Mouse (Mus musculus): ENCODE measurements around the gene A630095N17Rik.
"Not testable (repeated sequence)": the region's sequence is repeated elsewhere in the genome, so short reads cannot be mapped to it uniquely, and the experiment has no call there.

A630095N17Rik gene

DNA sequence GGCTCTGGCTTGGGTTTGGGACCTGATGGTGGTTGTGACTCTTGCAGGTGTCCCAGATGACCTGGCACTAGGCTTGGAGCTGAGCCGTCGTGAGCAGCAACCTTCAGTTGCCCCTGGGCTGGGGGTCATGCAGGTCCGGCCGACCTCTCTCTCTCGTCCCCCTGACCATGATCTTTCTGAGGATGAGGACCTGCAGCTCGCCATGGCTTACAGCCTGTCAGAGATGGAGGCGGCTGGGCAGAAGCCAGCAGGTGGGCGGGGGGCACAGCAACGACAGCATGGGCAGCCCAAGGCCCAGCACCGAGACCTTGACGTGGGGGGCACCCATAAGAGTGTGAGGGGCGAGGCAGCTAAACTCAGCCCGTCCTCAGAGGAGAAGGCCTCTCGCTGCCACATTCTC lies 11.5 kb upstream of the A630095N17Rik start:
- no peak for DNase-seq (ENCODE audit: low read depth, low spot score)

DNA sequence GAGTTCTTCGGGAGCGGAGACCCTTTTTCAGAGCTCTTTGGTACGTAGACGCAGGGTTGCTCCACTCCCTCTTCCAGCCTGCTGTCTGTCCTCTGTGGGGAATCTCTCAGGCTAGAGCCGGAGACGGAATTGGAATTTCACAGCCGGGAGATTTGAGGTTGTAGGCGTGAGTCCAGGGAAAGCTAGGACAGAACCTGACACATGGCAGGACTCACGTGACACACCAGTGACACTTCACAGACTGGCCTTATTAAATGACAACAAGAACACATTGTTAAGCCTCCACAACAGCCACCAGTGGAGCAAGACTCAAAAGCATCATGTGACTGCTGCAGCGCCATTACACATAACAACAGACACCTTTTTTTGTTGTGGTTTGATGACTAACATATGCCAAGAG lies 7.7 kb upstream of the A630095N17Rik start:
- DNase-seq (ENCODE audit: low read depth, low spot score): no peak

DNA sequence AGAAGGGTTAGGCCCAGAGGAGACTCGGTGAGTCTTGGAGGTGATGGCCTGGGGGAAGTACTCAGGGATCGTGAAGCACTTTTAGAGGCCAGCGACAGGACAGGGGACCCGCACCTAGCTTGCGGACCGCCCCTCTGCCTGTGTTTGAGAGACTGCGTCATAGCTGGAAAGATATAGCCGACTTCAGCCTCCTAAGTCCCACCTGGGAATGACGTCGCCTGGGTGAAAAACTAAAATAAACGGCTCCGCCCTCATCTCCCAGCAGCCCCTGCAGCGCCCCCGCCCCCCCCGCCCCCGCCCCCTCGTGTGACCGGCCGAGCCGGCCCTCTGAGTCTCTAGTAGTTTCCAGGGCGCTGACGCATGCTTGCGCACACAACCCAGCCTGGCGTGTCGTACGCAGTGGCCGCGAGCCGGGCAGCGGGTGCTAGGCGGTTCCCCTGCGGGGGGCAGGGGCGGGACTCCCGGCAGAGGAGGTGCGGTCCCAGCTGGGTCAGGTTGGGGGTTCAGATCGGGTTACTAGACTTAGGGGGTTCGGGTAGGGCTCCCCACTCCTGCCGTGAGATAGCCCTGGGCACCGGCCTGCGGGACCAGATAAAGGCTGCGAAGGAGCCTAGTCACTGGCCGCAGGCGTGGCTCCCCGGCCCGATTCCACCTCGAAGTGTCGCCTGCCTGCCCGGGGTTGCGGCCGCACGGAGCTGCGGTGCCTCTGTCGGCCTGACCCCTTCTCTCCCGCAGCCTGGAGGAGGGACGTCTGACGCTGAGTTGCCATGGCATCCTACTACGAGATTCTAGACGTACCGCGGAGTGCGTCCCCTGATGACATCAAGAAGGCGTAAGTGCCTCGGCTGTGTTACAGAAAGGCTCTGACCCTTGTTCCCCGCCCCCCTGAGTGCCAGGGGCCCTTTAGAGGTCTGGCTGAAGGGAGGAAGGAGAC lies 4.5 kb upstream of the A630095N17Rik start, which contains the start of gene Dnajb2:
Gene Dnajb2, plus strand, starts transcription at position 290 of the 934 bp plus-strand sequence.
- no peak for DNase-seq (ENCODE audit: low read depth, low spot score)

DNA sequence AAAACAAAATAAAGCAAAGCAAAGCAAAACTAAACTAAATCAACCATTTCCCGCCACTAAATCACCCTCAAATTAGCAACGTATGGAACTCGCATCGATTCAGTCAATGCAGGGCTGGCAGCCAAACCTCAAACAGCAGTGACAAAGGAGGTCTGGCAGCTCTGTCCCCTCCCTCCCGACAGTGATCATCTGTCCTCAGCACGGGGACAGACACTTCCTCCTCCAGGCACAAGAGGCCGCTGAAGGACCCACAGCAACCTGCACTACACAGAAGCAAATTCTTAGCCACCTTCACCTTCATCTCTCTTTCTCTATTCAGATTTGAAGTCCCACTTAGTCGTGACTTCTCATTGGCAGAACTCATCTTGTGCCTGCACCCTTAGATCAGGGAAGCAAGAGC lies 2.7 kb upstream of the A630095N17Rik start:
- no peak for DNase-seq (ENCODE audit: low read depth, low spot score)

DNA sequence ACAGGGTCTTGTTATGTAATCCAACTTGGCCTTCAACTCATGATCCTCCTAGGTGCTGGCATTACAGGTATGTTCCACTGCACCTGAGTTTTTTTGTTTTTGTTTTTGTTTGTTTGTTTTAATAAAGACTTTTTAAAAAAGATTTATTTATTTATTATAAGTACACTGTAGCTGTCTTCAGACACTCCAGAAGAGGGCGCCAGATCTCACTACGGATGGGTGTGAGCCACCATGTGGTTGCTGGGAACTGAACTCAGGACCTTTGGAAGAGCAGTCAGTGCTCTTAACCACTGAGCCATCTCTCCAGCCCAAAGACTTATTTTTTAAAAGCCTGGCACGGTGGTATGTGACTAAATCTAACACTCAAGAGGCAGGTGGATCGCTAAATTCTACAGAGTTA lies 587 bp upstream of the A630095N17Rik start:
- not testable (repeated sequence) for DNase-seq (ENCODE audit: low read depth, low spot score)

DNA sequence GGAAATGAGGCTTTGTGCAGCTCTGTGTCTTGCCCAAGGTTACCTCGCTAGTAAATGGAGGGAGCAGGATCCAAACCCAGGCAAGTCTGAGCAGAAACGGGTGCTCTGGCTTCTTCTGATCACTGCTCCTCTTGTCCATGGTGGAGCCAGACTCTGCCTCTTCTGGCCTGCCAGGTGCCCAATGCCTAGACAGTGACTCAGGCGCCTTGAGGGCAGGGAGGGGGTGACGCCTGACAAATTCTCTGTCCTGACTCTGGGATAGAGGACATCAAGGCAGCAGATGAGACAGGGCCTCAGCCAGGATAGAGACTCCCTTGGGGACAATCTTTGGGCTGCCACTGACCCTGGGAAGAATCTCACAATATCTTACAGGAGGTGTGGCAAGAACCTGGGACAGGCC lies 678 bp downstream of the A630095N17Rik start:
- DNase-seq (ENCODE audit: low read depth, low spot score): no peak

DNA sequence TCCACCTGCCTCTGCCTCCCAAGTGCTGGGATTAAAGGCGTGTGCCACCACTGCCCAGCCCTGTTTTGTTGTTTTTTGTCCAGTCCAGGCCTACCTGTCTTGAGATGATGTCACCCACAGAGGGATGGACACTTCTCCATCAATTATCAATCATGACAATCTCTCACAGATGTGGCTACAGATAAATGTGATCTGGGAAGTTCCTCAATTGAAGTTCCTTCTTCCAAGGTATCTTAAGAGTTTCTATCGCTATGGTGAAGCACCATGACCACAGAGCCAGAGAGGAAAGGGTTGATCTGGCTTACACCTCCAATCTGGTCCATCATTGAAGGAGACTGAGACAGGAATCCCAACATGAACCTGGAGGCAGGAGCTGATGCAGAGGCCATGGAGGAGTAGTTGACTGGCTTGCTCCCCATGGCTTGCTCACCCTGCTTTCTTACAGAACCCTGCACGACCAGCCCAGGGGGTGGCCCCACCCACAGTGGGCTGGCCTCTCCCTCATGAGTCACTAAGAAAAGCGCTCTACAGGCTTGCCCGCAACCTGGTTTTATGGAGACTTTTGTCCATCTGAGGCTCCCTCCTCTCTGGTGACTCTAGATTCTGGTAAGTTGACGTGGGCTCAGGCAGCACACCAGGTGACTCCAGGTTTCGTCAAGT lies 1.4 kb downstream of the A630095N17Rik start:
- no peak for DNase-seq (ENCODE audit: low read depth, low spot score)

DNA sequence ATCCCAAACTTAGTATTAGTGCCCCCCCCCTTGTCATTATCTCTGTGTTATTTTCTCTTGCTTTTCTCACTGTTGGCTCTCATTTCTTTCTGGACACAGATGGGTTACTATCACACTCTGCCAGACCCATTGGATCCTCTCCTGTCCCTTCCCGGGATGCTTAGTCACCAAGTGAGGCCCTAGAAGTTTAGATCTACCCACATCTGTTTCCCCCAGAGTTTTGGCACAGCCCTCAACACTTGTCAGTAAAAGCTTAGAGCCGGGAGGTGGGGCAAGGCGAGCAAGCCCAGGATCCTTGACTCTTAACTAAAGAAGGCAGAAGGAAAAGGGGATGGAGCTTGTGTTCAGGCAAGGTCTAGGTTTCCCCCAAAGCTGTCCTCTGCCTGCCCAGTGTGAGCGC lies 2.7 kb downstream of the A630095N17Rik start:
- DNase-seq (ENCODE audit: low read depth, low spot score): no peak

DNA sequence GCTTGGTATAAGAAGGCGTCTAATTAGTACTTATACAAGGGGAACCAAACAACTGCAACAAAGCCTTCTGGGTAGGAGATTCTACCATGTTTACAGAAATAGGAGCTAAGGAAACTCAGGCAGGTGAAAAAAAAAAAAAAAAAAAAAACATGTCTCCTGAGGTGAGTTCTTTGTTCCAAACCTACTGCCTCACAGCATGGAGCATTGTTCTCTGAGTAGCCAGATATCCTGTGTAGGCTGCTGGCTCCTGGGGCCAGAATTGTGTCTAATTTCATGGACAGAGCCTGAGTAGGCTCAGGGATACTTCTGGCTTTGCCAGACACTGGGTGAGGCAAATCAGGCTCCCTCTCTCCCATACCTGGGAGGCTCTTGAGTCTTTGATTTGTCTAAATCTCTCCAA lies 4.2 kb downstream of the A630095N17Rik start:
- no peak for DNase-seq (ENCODE audit: low read depth, low spot score)

DNA sequence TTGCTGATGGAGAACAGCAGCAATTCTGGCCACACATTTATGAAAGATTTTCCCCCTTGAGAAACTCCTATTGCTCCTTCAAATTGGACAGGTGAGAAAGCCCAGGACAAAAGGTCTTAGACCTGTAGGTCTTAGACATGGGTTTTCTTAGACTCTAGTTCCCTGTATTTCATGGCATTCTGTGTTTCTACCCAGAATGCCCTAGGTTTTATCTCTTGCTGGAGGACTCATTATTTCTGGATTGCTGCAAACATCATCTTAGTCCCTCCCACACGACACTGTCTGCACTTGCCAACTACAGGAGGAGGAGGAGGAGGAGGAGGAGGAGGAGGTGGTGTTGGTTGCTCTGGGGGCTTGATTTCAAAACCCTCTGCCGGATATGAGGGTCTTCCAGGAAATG lies 5.8 kb downstream of the A630095N17Rik start:
- no peak for DNase-seq (ENCODE audit: low read depth, low spot score)

DNA sequence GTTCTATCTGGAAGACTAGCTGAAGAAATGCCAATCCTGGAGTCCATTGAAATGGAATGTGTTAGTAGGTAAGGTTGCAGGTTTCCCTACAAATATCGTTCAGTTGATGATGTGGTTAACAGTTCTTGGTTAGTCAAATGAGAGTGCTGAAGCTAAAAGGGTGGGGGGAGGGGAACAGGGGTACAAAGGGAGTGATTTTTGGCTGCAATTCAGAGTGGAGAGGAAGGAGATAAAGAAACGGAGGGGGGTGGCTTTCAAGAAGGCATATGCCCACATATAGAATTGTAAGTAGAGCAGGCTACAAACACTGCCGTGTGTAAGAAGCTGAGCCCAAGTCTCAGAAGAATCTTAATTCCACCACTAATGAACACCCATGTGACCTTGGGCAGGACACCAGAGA lies 6.4 kb downstream of the A630095N17Rik start:
- DNase-seq (ENCODE audit: low read depth, low spot score): no peak

DNA sequence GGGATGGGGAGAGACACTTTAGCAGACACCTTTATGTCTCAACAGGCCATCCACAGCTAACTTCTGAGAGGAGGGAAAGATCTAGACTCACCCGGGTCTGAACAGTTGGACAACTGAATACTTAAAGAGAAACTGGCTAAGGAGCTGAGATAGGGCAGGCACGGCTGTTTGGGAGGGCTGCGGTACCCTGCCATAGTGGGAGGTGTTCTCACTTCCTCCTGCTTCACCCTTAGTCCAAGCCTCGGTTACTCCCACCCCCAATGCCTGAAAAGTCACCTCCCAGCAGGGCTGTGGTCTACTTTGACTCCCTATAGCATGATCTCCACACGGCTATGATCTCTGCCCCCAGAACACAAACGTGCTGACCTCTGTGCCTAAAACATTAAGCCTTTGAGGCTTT lies 8.4 kb downstream of the A630095N17Rik start:
- DNase-seq (ENCODE audit: low read depth, low spot score): no peak

DNA sequence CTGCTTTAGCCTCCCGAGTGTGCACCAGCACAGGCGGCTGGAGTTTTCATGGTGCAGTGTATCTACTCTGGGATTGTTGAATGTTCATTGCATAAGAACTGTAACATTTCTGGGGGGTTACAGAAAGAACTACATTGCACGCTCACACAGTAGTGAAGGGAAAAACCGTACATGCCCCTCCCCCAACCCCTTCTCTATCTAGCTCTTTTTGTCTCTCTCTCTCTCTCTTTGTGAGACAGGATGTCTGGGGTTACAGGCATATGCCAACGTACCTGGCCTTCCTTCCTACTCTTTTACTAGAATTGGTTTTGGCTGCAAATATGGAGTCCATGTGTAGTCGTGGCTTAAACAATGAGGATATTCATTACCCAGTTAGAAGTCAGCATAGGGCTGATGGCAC lies 9.0 kb downstream of the A630095N17Rik start:
- DNase-seq (ENCODE audit: low read depth, low spot score): no peak

DNA sequence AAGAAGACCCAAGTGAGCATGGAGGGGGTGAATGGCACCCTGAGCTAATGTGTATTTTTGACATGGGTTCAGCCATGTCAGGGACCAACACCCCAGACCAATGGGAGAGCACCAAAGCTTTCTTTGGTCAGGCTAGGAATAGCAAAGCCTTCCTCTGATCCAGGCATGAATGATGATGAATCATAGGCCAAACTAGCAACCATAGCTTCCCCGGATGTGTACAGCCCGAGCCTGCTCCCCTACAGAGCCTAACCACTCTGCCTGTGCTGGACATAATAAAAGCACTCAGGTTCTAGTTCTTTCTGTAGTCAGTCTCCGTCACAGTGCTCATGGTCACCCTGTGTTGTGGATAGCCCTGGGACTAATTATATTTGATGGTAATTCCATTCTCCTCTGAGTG lies 10.4 kb downstream of the A630095N17Rik start:
- no peak for DNase-seq (ENCODE audit: low read depth, low spot score)

DNA sequence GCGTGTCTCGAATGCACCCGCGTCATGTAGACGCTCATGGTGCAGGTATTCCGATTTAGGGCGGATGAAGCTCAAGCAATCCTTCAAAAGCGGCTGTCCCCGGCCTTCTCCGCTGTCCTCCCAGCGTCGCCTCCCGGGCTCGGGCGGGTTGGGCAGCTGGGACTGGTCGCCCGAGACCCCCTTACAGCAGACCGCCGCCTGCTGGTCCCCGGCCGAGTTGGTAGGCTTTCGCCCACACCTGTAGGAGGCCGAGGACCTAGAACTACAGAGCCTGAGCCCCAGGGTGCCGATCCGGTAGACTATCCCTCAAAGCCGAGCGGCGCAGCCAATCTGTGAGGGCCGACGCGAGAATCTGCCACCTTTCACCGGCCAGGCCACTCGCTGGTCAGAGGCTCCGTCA lies 12.4 kb downstream of the A630095N17Rik start, which contains the start of gene Tuba4a:
Gene Tuba4a, minus strand, starts transcription at position 335 of the 400 bp plus-strand sequence.
- no peak for DNase-seq (ENCODE audit: low read depth, low spot score)

DNA sequence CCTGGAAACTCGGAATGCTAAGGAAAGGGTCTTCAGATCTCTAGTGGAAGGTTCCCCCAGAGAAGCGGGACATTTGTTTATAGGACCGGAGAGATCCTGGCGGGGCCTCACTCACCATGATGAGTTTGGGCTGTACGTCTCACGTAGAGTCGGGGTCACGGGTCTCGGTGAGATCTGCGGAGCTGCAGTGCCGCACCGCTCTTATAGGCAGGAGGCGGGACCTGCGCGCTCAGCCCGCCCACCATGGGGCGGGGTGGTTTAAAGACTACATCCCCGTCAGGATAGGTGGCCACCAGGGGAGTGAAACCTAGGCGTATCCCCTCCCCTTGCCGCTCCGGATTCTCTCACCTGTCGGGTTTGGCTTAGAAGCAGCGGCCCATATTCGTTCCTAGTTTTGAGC lies 12.8 kb downstream of the A630095N17Rik start:
- no peak for DNase-seq (ENCODE audit: low read depth, low spot score)

DNA sequence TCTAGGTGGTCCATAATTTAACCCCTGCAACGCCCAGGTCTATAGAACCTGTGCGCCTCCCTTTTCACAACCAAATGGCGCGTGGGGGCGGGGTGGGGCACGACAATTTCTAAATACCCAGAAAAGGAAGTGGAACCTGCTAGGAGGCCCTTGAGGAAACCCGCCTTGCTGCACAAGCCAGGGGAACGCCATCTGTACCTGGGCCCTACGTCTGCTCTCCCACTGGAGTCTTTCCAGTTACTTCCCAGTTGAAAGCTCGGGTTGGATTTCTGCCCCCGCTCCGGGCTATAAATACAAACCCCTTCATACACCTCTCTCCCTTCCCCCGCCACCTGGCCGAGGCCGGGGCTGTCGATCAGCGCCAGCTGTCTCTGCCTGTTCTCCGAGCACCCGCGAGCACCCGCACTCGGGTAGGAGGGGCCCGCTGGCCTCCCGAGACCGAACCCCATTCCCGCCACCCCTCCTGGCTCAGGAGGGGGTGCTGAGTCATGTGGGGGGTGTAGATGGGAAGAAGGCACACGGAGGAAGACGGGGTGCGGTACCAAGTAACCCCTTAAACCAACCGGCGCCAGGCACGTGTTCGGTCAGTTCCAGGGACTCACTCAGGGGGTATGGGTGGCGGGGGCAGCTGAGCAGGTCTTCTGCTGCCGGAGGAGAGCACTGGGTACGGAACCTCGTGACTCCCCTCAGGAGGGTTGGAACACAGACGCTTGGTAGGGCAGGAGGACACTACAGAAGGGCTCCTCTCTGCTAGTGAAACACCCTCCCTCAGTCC lies 13.5 kb downstream of the A630095N17Rik start:
- no peak for DNase-seq (ENCODE audit: low read depth, low spot score)

DNA sequence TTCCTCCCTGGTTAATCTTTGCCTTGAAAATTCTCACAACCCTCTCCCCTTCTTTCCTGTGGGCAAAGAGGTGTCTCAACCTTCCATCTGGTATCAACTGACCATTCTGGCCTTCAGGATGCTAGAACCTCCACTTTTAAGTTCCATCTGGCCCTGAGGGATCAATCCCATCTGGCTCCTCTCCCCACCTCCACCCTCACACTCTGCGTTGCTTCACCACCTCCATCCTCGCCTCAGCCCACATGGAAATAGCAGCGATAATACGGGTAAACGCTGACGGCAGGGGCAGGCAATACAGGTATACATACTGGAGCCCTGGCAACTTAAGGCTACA lies 14.0 kb downstream of the A630095N17Rik start:
- DNase-seq (ENCODE audit: low read depth, low spot score): no peak

DNA sequence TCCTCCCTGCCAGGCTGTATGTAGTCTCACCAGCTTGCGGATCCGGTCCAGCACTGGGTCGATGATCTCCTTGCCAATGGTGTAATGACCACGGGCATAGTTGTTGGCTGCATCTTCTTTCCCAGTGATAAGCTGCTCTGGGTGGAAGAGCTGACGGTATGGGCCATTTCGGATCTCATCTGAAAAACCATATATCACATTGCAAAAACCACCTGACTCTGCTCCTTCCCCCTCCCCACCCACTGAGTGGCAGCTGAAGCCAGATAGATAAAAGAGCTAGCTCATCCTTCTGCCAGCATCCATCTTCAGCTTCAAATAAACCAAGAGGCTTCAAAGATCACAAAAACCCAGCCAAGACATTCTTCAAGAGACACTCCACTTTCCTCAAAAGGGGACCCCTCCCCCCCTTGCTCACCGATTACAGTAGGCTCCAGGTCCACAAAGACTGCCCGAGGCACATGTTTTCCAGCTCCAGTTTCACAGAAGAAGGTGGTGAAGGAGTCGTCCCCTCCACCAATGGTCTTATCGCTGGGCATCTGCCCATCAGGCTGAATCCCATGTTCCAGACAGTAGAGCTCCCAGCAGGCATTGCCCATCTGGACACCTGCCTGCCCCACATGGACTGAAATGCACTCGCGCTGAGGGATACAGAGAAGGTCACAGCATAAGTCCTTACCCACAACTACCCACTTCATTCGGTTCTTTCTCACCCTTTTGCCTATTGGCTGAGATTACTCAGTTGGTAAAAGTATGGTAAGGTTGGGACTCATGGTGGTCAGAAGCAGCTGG lies 14.9 kb downstream of the A630095N17Rik start:
- no peak for DNase-seq (ENCODE audit: low read depth, low spot score)

DNA sequence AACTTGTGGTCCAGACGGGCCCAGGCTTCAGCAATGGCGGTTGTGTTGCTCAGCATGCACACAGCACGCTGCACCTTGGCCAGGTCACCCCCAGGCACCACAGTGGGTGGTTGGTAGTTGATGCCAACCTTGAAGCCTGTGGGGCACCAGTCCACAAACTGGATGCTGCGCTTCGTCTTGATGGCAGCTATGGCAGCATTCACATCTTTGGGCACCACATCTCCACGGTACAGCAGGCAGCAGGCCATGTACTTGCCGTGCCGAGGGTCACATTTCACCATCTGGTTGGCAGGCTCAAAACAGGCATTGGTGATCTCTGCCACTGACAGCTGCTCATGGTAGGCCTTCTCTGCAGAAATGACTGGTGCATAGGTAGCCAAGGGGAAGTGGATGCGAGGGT lies 16.1 kb downstream of the A630095N17Rik start:
- no peak for DNase-seq (ENCODE audit: low read depth, low spot score)

DNA sequence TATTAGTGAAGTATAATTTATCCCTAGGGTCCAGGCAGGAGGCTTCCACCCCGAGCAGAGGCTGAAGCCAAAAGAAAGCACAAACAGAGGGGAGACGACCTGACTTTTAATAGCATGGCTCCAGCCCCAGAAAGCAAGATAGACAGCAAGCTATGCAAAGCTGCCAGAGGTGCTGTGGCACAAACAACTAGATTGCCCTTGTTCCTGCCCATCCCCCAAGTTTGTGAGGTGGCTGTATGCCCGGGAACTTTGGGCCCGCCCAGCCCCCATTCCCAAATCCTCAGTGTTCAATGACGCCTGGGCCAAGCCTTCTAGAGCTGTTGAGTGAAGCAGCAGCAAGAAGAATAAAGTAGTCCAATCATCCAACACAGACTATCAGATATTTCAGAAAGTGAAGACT lies 17.0 kb downstream of the A630095N17Rik start:
- DNase-seq (ENCODE audit: low read depth, low spot score): no peak
